Mouse (Mus musculus) cerebellum, adult 2 months (tissue): ENCODE measurements around the gene Bri3bp. TPM values are rescaled to one million over a fixed set of nuclear protein-coding genes. Genes with fewer than 3 reads are reported as not detected.

Source experiments
- DNase-seq, 2 experiments: peaks; one replicate each; pipeline ENCODE4 v3.0.0; 2021
- H3K27ac ChIP-seq: fragments of 200-500 bp; 2 replicates; pipeline ENCODE4 v1.5.1; 2012; ENCODE audit warnings: low read length, control low read depth, inconsistent platforms; ENCODE audit not compliant: insufficient read depth
- H3K27me3 ChIP-seq: fragments of 200-500 bp; 2 replicates; pipeline ENCODE4 v1.6.1; 2012; ENCODE audit warnings: inconsistent platforms, mild to moderate bottlenecking, low read length, moderate library complexity; ENCODE audit not compliant: control insufficient read depth, insufficient read depth
- H3K4me1 ChIP-seq: fragments of 200-500 bp; 2 replicates; pipeline ENCODE4 v1.6.1; 2011; ENCODE audit warnings: low read length; ENCODE audit not compliant: control insufficient read depth, insufficient read depth
- H3K4me3 ChIP-seq: fragments of 200-500 bp; replicated peaks from 2 replicates; pipeline ENCODE3; 2011; ENCODE audit warnings: mild to moderate bottlenecking, low read depth, low read length, control low read depth; ENCODE audit not compliant: insufficient read depth
- CTCF ChIP-seq: fragments of 200-500 bp; IDR thresholded peaks from 2 replicates; pipeline ENCODE4 v1.5.1; 2011; ENCODE audit warnings: low read depth, mild to moderate bottlenecking, control low read depth, low read length, moderate library complexity, borderline replicate concordance; ENCODE audit not compliant: insufficient read depth
- POLR2A ChIP-seq: fragments of 200-500 bp; IDR thresholded peaks from 2 replicates; pipeline ENCODE4 v1.6.1; 2011; ENCODE audit warnings: low read length, control low read depth, borderline replicate concordance; ENCODE audit not compliant: insufficient read depth
- WGBS: fragments of 180-500 bp; shearing (Covaris S2); methylation state at CpG from one replicate; pipeline ENCODE4 v1.1.7; 2018; 5-methylcytosine and 5-hydroxymethylcytosine counted together
- polyA plus RNA-seq: library from polyadenylated mRNA; depleted of rRNA; stranded (reverse); fragments of >200 nt; gene quantifications from 2 replicates; pipeline ENCODE4 v1.2.3, GENCODE M21; 2012; rRNA removed

Gene Bri3bp
- polyA plus RNA-seq, 1 experiment, result 39.1 TPM

DNA sequence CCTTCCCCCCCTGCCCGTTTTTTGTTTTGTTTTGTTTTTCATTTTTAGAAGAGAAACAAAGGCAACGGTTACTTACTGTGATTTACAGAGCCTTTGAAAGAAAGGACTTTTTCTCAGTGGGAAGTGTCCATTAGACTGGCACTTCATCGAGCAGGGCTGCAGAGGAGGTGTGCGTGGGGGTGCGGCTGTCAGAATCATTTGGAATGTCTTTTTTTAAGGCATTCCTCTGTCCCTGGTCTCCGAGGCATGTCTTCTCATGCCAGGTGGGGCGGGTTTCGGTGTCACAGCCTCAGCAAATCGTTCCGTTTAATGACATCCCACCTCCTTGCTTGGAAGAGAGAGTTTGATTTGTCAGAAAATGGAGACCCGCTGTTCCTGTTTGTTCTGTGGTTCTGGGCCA is 63.3 kb downstream of the Bri3bp start:
- Histone ChIP-seq H3K4me1 (0 out of 2 replicates have a peak, but pooled peaks cover under 1% of the 10 kb centered on the region), H3K27ac (no peak overlapping the region), H3K4me3 (no peak overlapping the region), H3K27me3 (no peaks in the 10 kb centered on the region)
- WGBS, result 58% methylated on average over 11 of the region's 11 CpGs
- DNase-seq, result no peak
- TF ChIP-seq CTCF (no peak), POLR2A (no peak)

GRCm38 (mm10) chr5:125505968-125506367 is 64.6 kb downstream of the Bri3bp start:
- Histone ChIP-seq H3K4me3 (no peak overlapping the region), H3K27ac (no peak overlapping the region), H3K27me3 (no peaks in the 10 kb centered on the region), H3K4me1 (no peaks in the 10 kb centered on the region)
- TF ChIP-seq CTCF (no peak), POLR2A (no peak)
- 44% methylated on average over 15 of the region's 15 CpGs for WGBS
- DNase-seq, result no peak

GRCm38 (mm10) chr5:125507582-125507981 is 66.2 kb downstream of the Bri3bp start:
- WGBS, result 93% methylated on average over 9 of the region's 9 CpGs
- no peak overlapping the region for H3K27ac ChIP-seq
- H3K27me3 ChIP-seq, result no peaks in the 10 kb centered on the region
- no peak overlapping the region for H3K4me3 ChIP-seq
- DNase-seq, result no peak
- no peaks in the 10 kb centered on the region for H3K4me1 ChIP-seq
- no peak for TF ChIP-seq POLR2A
- no peak for TF ChIP-seq CTCF

GRCm38 (mm10) chr5:125508006-125508405 is 66.6 kb downstream of the Bri3bp start:
- TF ChIP-seq CTCF (no peak), POLR2A (no peak)
- H3K4me3 ChIP-seq, result no peak overlapping the region
- H3K27me3 ChIP-seq, result no peaks in the 10 kb centered on the region
- H3K4me1 ChIP-seq, result no peaks in the 10 kb centered on the region
- WGBS, result 96% methylated on average over 10 of the region's 10 CpGs
- H3K27ac ChIP-seq, result no peak overlapping the region
- no peak for DNase-seq

GRCm38 (mm10) chr5:125509541-125509940 is 68.2 kb downstream of the Bri3bp start:
- DNase-seq, result peak; percentile 45 to 67
- WGBS, result 47% methylated on average over 5 of the region's 5 CpGs
- Histone ChIP-seq H3K4me1 (no peaks in the 10 kb centered on the region), H3K27ac (no peak overlapping the region), H3K4me3 (no peak overlapping the region), H3K27me3 (no peaks in the 10 kb centered on the region)
- TF ChIP-seq CTCF (peak; percentile 89), POLR2A (no peak)

Other genes with a start within 250 kb of the Bri3bp start
- gene Scarb1, start 100.5 kb upstream of the Bri3bp start, polyA plus RNA-seq, result 16.8 and 19.9 TPM in 2 replicates
- 0.28 and 0.41 TPM in 2 replicates for gene Gm10382, start 52.2 kb upstream of the Bri3bp start, polyA plus RNA-seq
- gene Ubc, start 51.4 kb upstream of the Bri3bp start, polyA plus RNA-seq, result 1,009 and 1,093 TPM in 2 replicates
- 19.6 and 21.4 TPM in 2 replicates for gene Dhx37, start 7.4 kb upstream of the Bri3bp start, polyA plus RNA-seq
- 47.4 and 48.5 TPM in 2 replicates for gene Aacs, start 34.2 kb downstream of the Bri3bp start, polyA plus RNA-seq
- 4.7 and 5.9 TPM in 2 replicates for gene Tmem132b, start 90.2 kb downstream of the Bri3bp start, polyA plus RNA-seq